Mouse (Mus musculus) embryo, embryonic 9.5 days (tissue): ENCODE results near the gene Krtap29-1.

Experiments
- DNase-seq: peaks from one replicate; pipeline ENCODE4 v3.0.0-alpha.2; 2017; ENCODE audit errors: extremely low spot score

The Krtap29-1 gene

DNA sequence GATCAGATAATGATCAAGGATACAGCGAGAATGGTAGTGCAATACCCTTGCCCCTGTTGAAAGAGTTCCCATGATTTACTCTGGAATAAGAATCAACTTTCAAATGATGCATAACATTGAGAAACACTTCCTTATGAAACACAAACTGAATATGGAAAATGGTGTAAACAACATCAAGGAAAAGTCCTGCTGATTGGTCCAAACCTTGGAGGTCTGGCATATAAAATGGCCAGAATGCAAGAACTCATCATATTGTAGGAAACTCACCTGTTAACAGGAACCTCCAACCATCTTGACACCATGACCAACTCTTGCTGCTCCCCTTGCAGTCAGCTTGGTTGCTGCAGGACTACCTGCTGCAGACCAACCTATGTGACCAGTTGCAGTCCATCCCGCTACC lies 30.7 kb downstream of the Krtap29-1 start, which contains the start of gene Krtap9-5:
Krtap9-5 (plus strand) TSS at position 301 of the 400 bp plus-strand sequence.
- DNase-seq, result no peak

DNA sequence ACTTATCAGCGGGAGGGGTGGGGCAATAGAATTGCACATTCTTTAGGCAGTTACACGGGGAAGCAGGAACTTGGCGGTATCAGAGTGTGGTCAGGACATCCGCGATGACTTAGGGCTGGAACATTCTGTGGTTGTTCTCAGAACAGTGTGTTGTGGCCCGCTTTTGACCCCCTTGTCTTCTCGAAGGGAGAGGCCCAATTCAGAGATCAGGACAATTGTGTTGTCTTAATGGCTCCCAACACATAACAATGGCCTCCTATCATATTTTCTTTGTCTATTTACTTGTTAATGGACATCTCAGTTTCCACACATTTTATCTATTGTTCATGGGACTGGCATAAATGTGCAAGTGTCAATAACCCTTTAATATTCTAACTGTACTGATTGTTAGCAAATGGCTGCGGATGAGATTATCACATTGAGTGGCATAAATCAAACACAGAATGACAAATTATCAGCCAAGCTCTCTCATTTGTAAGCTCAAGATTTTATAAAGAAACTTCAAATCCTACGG lies 41.0 kb downstream of the Krtap29-1 start:
- no peak for DNase-seq

DNA sequence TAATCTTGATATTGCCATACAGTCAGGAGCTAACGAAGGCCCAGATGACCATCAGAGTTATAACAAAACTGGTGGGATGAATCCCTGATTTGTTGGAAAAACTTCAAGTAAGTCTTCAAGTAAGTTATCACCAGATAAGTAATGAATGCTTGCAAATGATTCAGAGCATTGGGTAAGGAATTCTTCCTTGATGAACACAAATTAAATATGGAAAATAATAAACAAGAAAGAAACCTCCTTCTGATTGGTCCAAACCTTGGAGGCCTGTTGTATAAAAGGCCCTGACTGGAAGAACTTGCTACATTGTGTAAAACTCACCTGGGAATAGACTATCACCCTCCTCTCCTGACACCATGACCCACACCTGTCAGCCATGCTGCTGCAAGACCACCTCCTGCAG lies 42.9 kb downstream of the Krtap29-1 start, which contains the start of gene Krtap31-2:
Krtap31-2 (plus strand) TSS at position 301 of the 400 bp plus-strand sequence.
- no peak for DNase-seq
